Mouse (Mus musculus): ENCODE results near the gene Focad. TPM values are rescaled to one million over a fixed set of nuclear protein-coding genes. Genes with fewer than 3 reads are reported as not detected.

Gene Focad
- total RNA-seq, 1 experiment: 14.7 TPM

DNA sequence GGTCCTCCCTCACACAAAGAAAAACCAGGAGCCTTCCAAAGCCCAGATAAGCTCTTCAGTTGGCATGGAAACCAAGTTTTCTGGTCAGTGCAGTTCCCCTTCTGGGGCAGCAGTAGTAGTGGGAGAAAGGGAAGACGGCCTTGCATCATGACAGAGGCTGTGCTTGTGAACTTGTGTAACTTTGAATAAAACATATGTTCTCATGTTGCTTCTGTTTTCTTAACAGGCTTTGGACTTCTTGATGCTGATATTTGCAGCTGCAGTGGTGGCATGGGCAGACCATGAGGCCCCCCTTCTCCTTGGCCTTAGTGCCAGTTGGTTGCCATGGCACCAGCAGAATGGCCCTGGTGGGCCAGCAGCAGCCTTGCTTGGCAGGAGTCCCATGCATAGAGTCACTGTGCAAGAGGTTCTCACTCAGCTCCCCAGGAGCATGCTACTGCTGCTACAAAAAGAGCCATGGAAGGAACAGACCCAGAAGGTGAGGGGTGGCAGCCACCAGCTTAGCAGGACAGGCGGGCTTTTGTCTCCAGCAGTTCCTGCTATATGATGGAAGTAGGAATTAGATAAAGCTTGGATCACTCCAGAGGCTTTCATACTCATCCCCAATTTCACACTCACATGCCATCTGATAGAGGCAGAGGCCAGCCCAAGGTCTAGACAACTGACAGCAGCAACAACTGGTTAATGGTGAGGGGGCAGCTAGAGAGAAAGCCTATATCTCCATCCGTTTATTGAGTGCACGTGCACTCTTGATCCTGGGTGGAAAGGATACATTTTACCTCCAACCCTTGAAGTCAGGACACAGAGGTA lies 312.7 kb downstream of the Focad start:
- no peak overlapping the region for H3K27ac ChIP-seq (ENCODE audit: insufficient read depth, low read depth, low read length, poor library complexity, severe bottlenecking)
- in situ Hi-C loops (cut with MboI; ENCODE audit: low sequenced_read_pairs in 2 of 2, unreplicated experiment in 2 of 2): no loop called here

DNA sequence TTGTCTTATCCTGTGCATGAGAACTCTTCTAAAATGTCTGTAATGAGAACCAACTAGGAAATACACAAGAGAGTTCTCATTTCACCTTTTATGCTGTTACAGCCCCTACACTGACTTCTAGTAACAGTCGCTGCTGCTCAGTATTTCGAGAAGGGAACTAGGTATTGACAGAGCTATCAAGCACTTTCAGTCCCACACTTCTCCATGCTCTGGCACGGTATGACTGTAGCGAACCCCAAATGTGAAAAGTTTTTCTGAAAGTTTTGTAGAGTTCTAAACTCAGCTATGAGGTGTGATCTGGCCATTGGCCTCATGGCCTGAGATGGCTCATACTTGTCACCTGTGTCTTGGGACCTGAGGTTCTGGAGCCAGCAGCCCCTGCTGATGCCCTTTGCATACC lies 314.9 kb downstream of the Focad start:
- DNase-seq (ENCODE audit: low read depth, low spot score): no peak
- no peaks in the 10 kb centered on the region for H3K4me1 ChIP-seq (ENCODE audit: control insufficient read depth in 2 of 2, insufficient read depth in 2 of 2, low read length in 2 of 2, poor library complexity in 1 of 2)
- in situ Hi-C loops (cut with MboI; ENCODE audit: low sequenced_read_pairs in 2 of 2, unreplicated experiment in 2 of 2): no loop called here
- H3K36me3 ChIP-seq (ENCODE audit: control insufficient read depth, insufficient read depth, low read length, poor library complexity, severe bottlenecking): no peaks in the 10 kb centered on the region
- H3K27ac ChIP-seq (ENCODE audit: insufficient read depth, low read depth, low read length, poor library complexity, severe bottlenecking): no peak overlapping the region
- no peak overlapping the region for H3K9ac ChIP-seq (ENCODE audit: insufficient read depth, low read depth, low read length, poor library complexity, severe bottlenecking)
- H3K4me3 ChIP-seq (ENCODE audit: insufficient read depth in 1 of 2, low read depth in 1 of 2, low read length in 2 of 2, poor library complexity in 1 of 2, severe bottlenecking in 1 of 2): no peak overlapping the region
- TF ChIP-seq CHD2 (IDR thresholded peaks at IDR 0.05; ENCODE audit: low read depth, low read length) (no peak), HCFC1 (IDR thresholded peaks at IDR 0.05; ENCODE audit: borderline replicate concordance, insufficient read depth, low read length) (no peak), MAFK (IDR thresholded peaks at IDR 0.05; ENCODE audit: insufficient read depth, low read depth, low read length) (no peak), ZNF384 (IDR thresholded peaks at IDR 0.05; ENCODE audit: low read depth, low read length) (no peak)
- no peaks in the 10 kb centered on the region for H3K9me3 ChIP-seq (ENCODE audit: control insufficient read depth, insufficient read depth, low read depth, low read length)

More for the DNA sequence above, 312.7 kb downstream of the Focad start:
- Histone ChIP-seq H3K4me3 (ENCODE audit: insufficient read depth in 1 of 2, low read depth in 1 of 2, low read length in 2 of 2, poor library complexity in 1 of 2, severe bottlenecking in 1 of 2) (no peak overlapping the region), H3K9me3 (ENCODE audit: control insufficient read depth, insufficient read depth, low read depth, low read length) (no peaks in the 10 kb centered on the region), H3K4me1 (ENCODE audit: control insufficient read depth in 2 of 2, insufficient read depth in 2 of 2, low read length in 2 of 2, poor library complexity in 1 of 2) (no peaks in the 10 kb centered on the region), H3K36me3 (ENCODE audit: control insufficient read depth, insufficient read depth, low read length, poor library complexity, severe bottlenecking) (no peaks in the 10 kb centered on the region), H3K9ac (ENCODE audit: insufficient read depth, low read depth, low read length, poor library complexity, severe bottlenecking) (no peak overlapping the region)
- no peak for DNase-seq (ENCODE audit: low read depth, low spot score)
- TF ChIP-seq ZC3H11A (IDR thresholded peaks at IDR 0.05; ENCODE audit: borderline replicate concordance, low read depth, low read length): no peak
- no peak for TF ChIP-seq MAFK (IDR thresholded peaks at IDR 0.05; ENCODE audit: insufficient read depth, low read depth, low read length)
- no peak for TF ChIP-seq HCFC1 (IDR thresholded peaks at IDR 0.05; ENCODE audit: borderline replicate concordance, insufficient read depth, low read length)
- TF ChIP-seq CHD2 (IDR thresholded peaks at IDR 0.05; ENCODE audit: low read depth, low read length): no peak
- no peak for TF ChIP-seq ZNF384 (IDR thresholded peaks at IDR 0.05; ENCODE audit: low read depth, low read length)

DNA sequence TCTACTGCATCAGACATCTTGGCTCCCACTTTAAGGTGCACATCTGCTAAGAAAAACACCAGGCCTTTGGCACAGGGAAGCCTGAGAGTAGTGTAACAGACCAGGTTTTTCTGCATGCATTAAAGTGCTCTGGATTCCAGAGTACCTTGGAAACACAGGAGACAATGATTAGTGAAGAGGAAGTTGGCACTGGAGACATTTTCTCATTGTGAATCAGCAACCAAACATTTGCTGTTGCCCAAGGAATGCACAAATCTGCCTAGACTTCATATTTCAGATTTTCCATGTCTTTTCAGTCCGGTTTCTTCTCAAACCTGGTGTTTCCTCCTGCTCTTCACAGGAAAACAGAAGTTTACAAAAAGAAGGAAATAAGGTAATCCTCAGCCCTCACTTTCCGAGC lies 317.9 kb downstream of the Focad start:
- TF ChIP-seq CHD2 (IDR thresholded peaks at IDR 0.05; ENCODE audit: low read depth, low read length) (no peak), MAFK (IDR thresholded peaks at IDR 0.05; ENCODE audit: insufficient read depth, low read depth, low read length) (no peak), HCFC1 (IDR thresholded peaks at IDR 0.05; ENCODE audit: borderline replicate concordance, insufficient read depth, low read length) (no peak), ZC3H11A (IDR thresholded peaks at IDR 0.05; ENCODE audit: borderline replicate concordance, low read depth, low read length) (no peak), ZNF384 (IDR thresholded peaks at IDR 0.05; ENCODE audit: low read depth, low read length) (no peak)
- in situ Hi-C loops (cut with MboI; ENCODE audit: low sequenced_read_pairs in 2 of 2, unreplicated experiment in 2 of 2): no loop called here
- no peak overlapping the region for H3K9ac ChIP-seq (ENCODE audit: insufficient read depth, low read depth, low read length, poor library complexity, severe bottlenecking)
- no peak for DNase-seq (ENCODE audit: low read depth, low spot score)
- H3K27ac ChIP-seq (ENCODE audit: insufficient read depth, low read depth, low read length, poor library complexity, severe bottlenecking): no peak overlapping the region
- H3K9me3 ChIP-seq (ENCODE audit: control insufficient read depth, insufficient read depth, low read depth, low read length): no peaks in the 10 kb centered on the region
- H3K4me1 ChIP-seq (ENCODE audit: control insufficient read depth in 2 of 2, insufficient read depth in 2 of 2, low read length in 2 of 2, poor library complexity in 1 of 2): no peaks in the 10 kb centered on the region
- H3K4me3 ChIP-seq (ENCODE audit: insufficient read depth in 1 of 2, low read depth in 1 of 2, low read length in 2 of 2, poor library complexity in 1 of 2, severe bottlenecking in 1 of 2): no peak overlapping the region
- H3K36me3 ChIP-seq (ENCODE audit: control insufficient read depth, insufficient read depth, low read length, poor library complexity, severe bottlenecking): no peaks in the 10 kb centered on the region

DNA sequence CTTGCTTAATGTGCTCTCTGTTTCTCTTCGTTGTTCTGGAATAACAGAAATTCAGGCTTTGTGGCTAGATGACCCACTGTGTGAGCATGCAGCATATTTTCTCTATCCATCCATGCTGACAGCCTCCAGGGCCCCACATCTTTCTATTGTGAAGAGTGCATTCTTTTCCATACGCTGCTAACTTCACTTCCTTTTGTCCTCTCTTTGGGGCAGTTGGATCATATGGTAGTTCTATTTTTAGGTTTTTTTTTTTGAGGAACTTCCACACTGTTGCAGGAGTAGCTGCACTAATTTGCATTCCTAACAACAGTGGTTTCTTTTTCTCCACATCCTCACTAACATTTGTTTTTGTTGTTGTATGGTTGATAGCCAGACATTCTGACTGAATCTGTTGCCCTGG lies 320.6 kb downstream of the Focad start:
- no peak overlapping the region for H3K27ac ChIP-seq (ENCODE audit: insufficient read depth, low read depth, low read length, poor library complexity, severe bottlenecking)
- DNase-seq (ENCODE audit: low read depth, low spot score): no peak
- no peaks in the 10 kb centered on the region for H3K4me1 ChIP-seq (ENCODE audit: control insufficient read depth in 2 of 2, insufficient read depth in 2 of 2, low read length in 2 of 2, poor library complexity in 1 of 2)
- H3K36me3 ChIP-seq (ENCODE audit: control insufficient read depth, insufficient read depth, low read length, poor library complexity, severe bottlenecking): no peaks in the 10 kb centered on the region
- no peaks in the 10 kb centered on the region for H3K9me3 ChIP-seq (ENCODE audit: control insufficient read depth, insufficient read depth, low read depth, low read length)
- TF ChIP-seq CHD2 (IDR thresholded peaks at IDR 0.05; ENCODE audit: low read depth, low read length) (no peak), MAFK (IDR thresholded peaks at IDR 0.05; ENCODE audit: insufficient read depth, low read depth, low read length) (no peak), ZNF384 (IDR thresholded peaks at IDR 0.05; ENCODE audit: low read depth, low read length) (no peak), ZC3H11A (IDR thresholded peaks at IDR 0.05; ENCODE audit: borderline replicate concordance, low read depth, low read length) (no peak), HCFC1 (IDR thresholded peaks at IDR 0.05; ENCODE audit: borderline replicate concordance, insufficient read depth, low read length) (no peak)
- no peak overlapping the region for H3K9ac ChIP-seq (ENCODE audit: insufficient read depth, low read depth, low read length, poor library complexity, severe bottlenecking)
- in situ Hi-C loops (cut with MboI; ENCODE audit: low sequenced_read_pairs in 2 of 2, unreplicated experiment in 2 of 2): no loop called here
- no peak overlapping the region for H3K4me3 ChIP-seq (ENCODE audit: insufficient read depth in 1 of 2, low read depth in 1 of 2, low read length in 2 of 2, poor library complexity in 1 of 2, severe bottlenecking in 1 of 2)
